Mouse (Mus musculus): ENCODE measurements at regions not wholly inside any gene's neighbourhood (a gene's known extent, or its start where the extent isn't known, plus 50 kb on each side); places are given as distances from the start of the nearest gene placed in this dataset.

DNA sequence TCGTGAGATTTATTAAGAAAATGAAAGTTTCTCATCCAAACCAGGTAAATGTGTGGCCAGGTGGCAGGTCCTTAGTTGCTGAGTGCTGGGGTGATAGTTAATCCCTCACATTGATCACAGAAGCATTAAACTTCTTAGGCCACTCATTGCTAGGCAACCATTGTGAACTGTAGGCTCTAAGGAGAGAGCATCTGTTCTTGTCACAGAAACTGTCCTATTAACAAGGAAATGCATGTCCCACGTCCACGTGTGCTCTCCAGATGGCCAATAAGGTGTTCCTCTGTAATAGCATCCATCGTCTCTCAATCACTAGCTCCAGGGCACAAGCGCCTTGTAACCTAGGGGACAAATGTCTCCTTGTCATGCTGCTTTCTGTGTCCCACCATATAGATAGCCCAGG, 55.0 kb upstream of the Usp47 start:
- TF ChIP-seq CTCF (IDR thresholded peaks at IDR 0.05; ENCODE audit: control insufficient read depth, insufficient read depth, insufficient read length), result no peak
- no peak for TF ChIP-seq MAX (IDR thresholded peaks at IDR 0.05)
